Mouse (Mus musculus): ENCODE results near the gene Prkag3.

DNA sequence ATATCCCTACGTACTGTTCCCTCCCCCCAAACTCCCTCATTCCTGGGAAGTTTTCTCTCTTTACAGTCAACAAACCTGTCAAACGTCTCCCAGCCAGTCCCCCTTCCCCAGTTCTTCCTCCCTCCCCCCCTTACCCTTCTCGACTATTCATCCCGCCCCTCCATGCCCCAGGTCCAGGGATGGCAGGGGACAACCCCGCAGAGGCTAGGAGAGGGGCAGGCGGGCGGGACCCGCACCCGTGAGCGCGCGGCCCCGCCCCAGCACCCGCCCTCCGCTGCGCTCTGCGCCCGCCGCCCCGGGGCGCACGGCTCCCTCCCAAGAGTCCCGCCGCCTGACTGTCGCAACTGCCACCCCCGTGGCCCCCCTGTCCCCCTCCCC, 22.4 kb upstream of the Prkag3 start:
- TF ChIP-seq CTCF (IDR thresholded peaks at IDR 0.05; ENCODE audit: low read depth): no peak
- no peak for TF ChIP-seq EP300 (IDR thresholded peaks at IDR 0.05; ENCODE audit: low read depth)
